Mouse (Mus musculus) kidney, adult 2 months (tissue): ENCODE data around the gene Fam227a. TPM values are rescaled to one million over a fixed set of nuclear protein-coding genes. Genes with fewer than 3 reads are reported as not detected.
"Not testable (repeated sequence)": the region's sequence is repeated elsewhere in the genome, so short reads cannot be mapped to it uniquely, and the experiment has no call there.

Source experiments
- DNase-seq: peaks from one replicate; pipeline ENCODE4 v3.0.0; 2021
- H3K27ac ChIP-seq: fragments of 200-500 bp; 2 replicates; pipeline ENCODE4 v1.5.1; 2012; ENCODE audit warnings: low read depth, low read length, control low read depth, inconsistent platforms; ENCODE audit not compliant: insufficient read depth
- H3K27me3 ChIP-seq: fragments of 200-500 bp; replicated peaks from 2 replicates; pipeline ENCODE4 v1.6.1; 2012; ENCODE audit warnings: mild to moderate bottlenecking, moderate library complexity, low read length, inconsistent platforms; ENCODE audit not compliant: control insufficient read depth, insufficient read depth
- H3K36me3 ChIP-seq: fragments of 200-500 bp; 2 replicates; pipeline ENCODE4 v1.6.1; 2012; ENCODE audit warnings: mild to moderate bottlenecking, moderate library complexity, low read length, inconsistent platforms; ENCODE audit not compliant: control insufficient read depth, insufficient read depth
- H3K4me1 ChIP-seq: fragments of 200-500 bp; 2 replicates; pipeline ENCODE4 v1.6.1; 2011; ENCODE audit warnings: low read length; ENCODE audit not compliant: control insufficient read depth, insufficient read depth
- H3K4me3 ChIP-seq: fragments of 200-500 bp; 2 replicates; pipeline ENCODE4 v1.5.1; 2011; ENCODE audit warnings: mild to moderate bottlenecking, low read depth, low read length, control low read depth; ENCODE audit not compliant: insufficient read depth
- CTCF ChIP-seq: fragments of 200-500 bp; conservative IDR thresholded peaks from 2 replicates; pipeline ENCODE4 v1.5.1; 2011; ENCODE audit warnings: low read depth, mild to moderate bottlenecking, control low read depth, low read length, moderate library complexity, mixed read lengths; ENCODE audit not compliant: insufficient read depth, insufficient read length
- POLR2A ChIP-seq: fragments of 200-500 bp; IDR thresholded peaks from one replicate; pipeline ENCODE4 v1.6.1; 2011; ENCODE audit warnings: low read depth, low read length, control low read depth
- WGBS: fragments of 180-500 bp; shearing (Covaris S2); methylation state at CpG from one replicate; pipeline ENCODE4 v1.1.7; 2018; 5-methylcytosine and 5-hydroxymethylcytosine counted together
- polyA plus RNA-seq: library from polyadenylated mRNA; depleted of rRNA; stranded (reverse); fragments of >200 nt; gene quantifications from 2 replicates; pipeline ENCODE4 v1.2.3, GENCODE M21; 2012

The Fam227a gene
- polyA plus RNA-seq, 1 experiment: 1.3 TPM

DNA sequence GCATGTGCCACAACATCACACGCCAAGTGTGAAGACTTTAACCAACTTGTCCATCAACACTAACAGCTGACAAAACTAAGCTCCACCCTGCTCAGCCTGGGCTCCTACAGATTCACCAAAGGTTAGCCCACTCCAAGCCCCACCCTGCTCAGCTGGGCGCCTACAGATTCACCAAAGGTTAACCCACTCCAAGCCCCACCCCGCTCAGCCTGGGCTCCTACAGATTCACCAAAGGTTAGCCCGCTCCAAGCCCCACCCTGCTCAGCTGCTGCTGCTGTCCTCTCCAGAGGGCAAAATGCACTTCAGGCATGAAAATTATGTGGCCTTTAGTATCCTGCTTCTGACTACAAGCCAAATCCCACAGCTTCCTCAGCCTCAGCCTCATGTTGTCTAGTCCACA lies 23.2 kb upstream of the Fam227a start:
- TF ChIP-seq CTCF (no peak), POLR2A (no peak)
- H3K27me3 ChIP-seq: no peaks in the 10 kb centered on the region
- no peak overlapping the region for H3K4me3 ChIP-seq
- no peaks in the 10 kb centered on the region for H3K36me3 ChIP-seq
- H3K4me1 ChIP-seq: peaks cover 40% of the 10 kb centered on the region
- 62% methylated on average over 4 of the region's 4 CpGs for whole genome bisulfite sequencing
- H3K27ac ChIP-seq: no peak overlapping the region
- peak; percentile 67 for DNase-seq

- H3K27ac ChIP-seq: peak overlapping the region; percentile 54; the same call in 1 of the 2 replicates
- DNase-seq: peak; percentile 50
- H3K4me3 ChIP-seq: no peak overlapping the region
- peaks cover 2% of the 10 kb centered on the region; the same call in 1 of the 2 replicates for H3K36me3 ChIP-seq
- TF ChIP-seq POLR2A (no peak), CTCF (no peak)
- peaks cover 14% of the 10 kb centered on the region; the same call in 1 of the 2 replicates for H3K4me1 ChIP-seq
- WGBS: 44% methylated on average over 2 of the region's 2 CpGs
- H3K27me3 ChIP-seq: no peaks in the 10 kb centered on the region
Observed at GRCm38 (mm10) chr15:79677936-79678335, 19.2 kb upstream of the Fam227a start.

GRCm38 (mm10) chr15:79671828-79672348 lies 13.1 kb upstream of the Fam227a start:
- not testable (repeated sequence) for H3K4me3 ChIP-seq, H3K27me3 ChIP-seq, H3K36me3 ChIP-seq, H3K4me1 ChIP-seq, H3K27ac ChIP-seq
- WGBS: 56% methylated on average over 11 of the region's 11 CpGs
- DNase-seq: peak; percentile 40

- no peak for TF ChIP-seq CTCF
- H3K27me3 ChIP-seq: no peaks in the 10 kb centered on the region
- H3K4me1 ChIP-seq: no peaks in the 10 kb centered on the region; the same call in 1 of the 2 replicates
- peaks cover 2% of the 10 kb centered on the region; the same call in 1 of the 2 replicates for H3K36me3 ChIP-seq
- under 1% methylated on average over 37 of the region's 37 CpGs for WGBS
- H3K27ac ChIP-seq: no peak overlapping the region
- peak overlapping the region; percentile 75 for H3K4me3 ChIP-seq
- DNase-seq: no peak
Observed at GRCm38 (mm10) chr15:79670972-79671299, 12.2 kb upstream of the Fam227a start.

DNA sequence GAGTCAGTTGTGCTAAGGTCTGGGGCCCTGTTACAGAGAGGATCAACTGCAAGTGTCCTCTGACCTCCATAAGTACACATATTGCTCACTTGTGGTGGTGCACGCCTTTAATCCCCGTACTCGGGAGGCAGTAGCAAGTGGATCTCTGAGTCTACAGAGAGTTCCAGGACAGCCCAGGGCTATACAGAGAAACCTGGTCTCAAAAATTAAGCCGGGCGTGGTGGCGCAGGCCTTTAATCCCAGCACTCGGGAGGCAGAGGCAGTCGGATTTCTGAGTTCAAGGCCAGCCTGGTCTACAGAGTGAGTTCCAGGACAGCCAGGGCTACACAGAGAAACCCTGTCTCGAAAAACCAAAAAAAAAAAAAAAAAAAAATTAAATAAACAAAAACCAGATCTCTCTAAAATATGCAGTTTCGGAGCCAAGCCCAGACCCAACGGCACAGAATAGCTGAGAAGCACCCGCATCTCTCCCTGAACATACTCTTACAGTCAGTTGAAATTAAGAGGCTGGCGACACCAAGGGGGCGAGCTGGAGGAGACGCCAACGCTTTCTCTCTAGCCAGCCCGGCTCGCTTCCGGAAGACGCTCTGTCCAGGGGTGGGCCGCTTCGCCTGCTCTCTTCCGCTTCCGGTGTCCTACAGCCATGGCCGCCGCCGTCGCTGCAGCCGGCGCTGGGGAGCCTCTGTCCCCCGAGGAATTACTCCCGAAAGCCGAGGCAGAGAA lies 11.7 kb upstream of the Fam227a start, which contains the start of gene Tomm22:
Tomm22 (plus strand) TSS at position 613 of the 723 bp plus-strand sequence.
- Histone ChIP-seq H3K27me3 (no peaks in the 10 kb centered on the region), H3K36me3 (peaks cover under 1% of the 10 kb centered on the region; the same call in 1 of the 2 replicates), H3K4me3 (peak within 1 kb of the TSS; percentile 75), H3K4me1 (no peaks in the 10 kb centered on the region; the same call in 1 of the 2 replicates), H3K27ac (no peak within 1 kb of the TSS)
- 20% methylated on average over 33 of the region's 33 CpGs for WGBS
- TF ChIP-seq CTCF (peak; percentile 69), POLR2A (no peak)
- DNase-seq: peak; percentile 93

DNA sequence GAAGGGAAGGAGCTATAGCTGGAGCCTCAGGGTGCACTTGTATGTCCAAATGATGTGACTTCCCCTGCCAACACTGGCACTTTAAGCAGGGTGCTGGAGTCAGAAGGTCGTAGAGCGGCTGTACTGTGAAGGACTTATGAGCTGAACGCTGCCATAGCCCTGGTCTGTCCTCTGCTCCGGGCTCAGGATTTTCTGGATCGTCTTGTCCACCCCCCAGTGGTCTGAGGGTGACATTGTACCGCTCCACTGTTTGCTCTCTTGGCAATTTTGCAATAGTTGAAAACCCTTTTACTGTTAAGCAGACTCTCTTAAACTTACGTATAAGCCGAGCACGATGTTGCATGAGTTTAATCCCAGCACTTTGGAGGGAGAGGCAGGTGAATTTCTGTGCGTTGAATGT lies 10.4 kb upstream of the Fam227a start:
- Histone ChIP-seq H3K36me3 (no peaks in the 10 kb centered on the region; the same call in 1 of the 2 replicates), H3K27ac (no peak overlapping the region), H3K4me3 (no peak overlapping the region), H3K4me1 (no peaks in the 10 kb centered on the region; the same call in 1 of the 2 replicates), H3K27me3 (no peaks in the 10 kb centered on the region)
- 51% methylated on average over 10 of the region's 10 CpGs for WGBS
- TF ChIP-seq CTCF: peak; percentile 28; the same call in 1 of the 2 replicates
- TF ChIP-seq POLR2A: no peak
- DNase-seq: peak; percentile 36

DNA sequence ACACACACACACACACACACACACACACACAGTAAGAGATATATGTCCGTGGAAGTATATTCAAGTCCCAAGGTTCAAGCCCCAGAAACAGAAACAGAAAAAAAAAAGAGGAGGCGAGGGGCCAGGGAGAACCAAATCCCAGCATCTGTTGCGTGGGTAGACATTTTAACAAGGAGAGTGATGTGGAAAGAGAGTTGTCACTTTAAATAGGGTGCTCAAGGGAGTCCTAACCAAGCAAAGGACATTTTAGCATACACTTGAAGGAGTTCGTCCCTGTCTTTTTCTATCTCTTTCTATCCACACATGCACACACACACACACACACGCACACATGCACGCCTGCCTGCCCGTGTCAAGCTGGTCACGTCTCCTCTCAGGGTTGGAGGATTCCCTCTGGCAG lies 5.9 kb upstream of the Fam227a start:
- H3K27ac ChIP-seq: no peak overlapping the region
- no peak overlapping the region for H3K4me3 ChIP-seq
- no peaks in the 10 kb centered on the region for H3K27me3 ChIP-seq
- no peaks in the 10 kb centered on the region for H3K36me3 ChIP-seq
- H3K4me1 ChIP-seq: 0 out of 2 replicates have a peak, but pooled peaks cover 1% of the 10 kb centered on the region
- 95% methylated on average over 8 of the region's 8 CpGs for WGBS
- TF ChIP-seq CTCF: no peak
- TF ChIP-seq POLR2A: no peak
- no peak for DNase-seq
